Mouse (Mus musculus): ENCODE measurements around the gene Lrrc45. TPM values are rescaled to one million over a fixed set of nuclear protein-coding genes. Genes with fewer than 3 reads are reported as not detected.

Gene Lrrc45
- polyA plus RNA-seq, 1 experiment from 2014 or later: 44.9 TPM

DNA sequence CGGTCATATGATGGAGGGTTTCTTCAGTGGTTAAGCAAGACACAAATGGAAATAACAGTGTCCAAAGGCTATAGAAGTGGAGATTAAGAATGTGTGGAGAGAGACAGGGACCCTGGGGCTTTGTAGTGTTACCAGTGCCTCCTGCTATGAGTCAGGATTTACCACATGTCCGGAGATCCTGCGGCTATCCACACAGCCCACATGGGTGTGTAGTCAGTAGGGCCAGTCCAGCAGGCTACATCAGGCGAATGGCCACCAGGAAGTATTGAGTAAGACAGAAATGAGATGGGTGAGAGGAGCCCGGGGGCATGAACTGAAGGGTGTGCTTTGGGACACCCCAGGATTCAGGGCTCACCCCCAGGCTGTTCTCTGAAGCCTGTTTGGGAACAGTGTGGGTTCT, 31.0 kb upstream of the Lrrc45 start:
- H3K9ac ChIP-seq (ENCODE audit: low read length): no peak overlapping the region
- H3K9me3 ChIP-seq (ENCODE audit: control insufficient read depth, low read length): no peaks in the 10 kb centered on the region
- no peak overlapping the region for H3K4me2 ChIP-seq (ENCODE audit: low read length)
- H3K27me3 ChIP-seq (replicated peaks; ENCODE audit: control insufficient read depth, insufficient read depth, low read length): no peaks in the 10 kb centered on the region
- H3K36me3 ChIP-seq (ENCODE audit: control insufficient read depth, insufficient read depth, low read length): peaks cover 64% of the 10 kb centered on the region
- H3K4me1 ChIP-seq (replicated peaks; ENCODE audit: control insufficient read depth, insufficient read depth, low read length): no peaks in the 10 kb centered on the region
- DNase-seq (ENCODE audit: low spot score) (no peak), ATAC-seq (replicated peaks; ENCODE audit: low FRiP score, low TSS enrichment, low read depth) (no peak)
- no peak overlapping the region for H3K27ac ChIP-seq (ENCODE audit: low read depth)
- no peak overlapping the region for H3K4me3 ChIP-seq (ENCODE audit: low read depth, low read length)
- 86% methylated on average over 5 of the region's 5 CpGs for WGBS

DNA sequence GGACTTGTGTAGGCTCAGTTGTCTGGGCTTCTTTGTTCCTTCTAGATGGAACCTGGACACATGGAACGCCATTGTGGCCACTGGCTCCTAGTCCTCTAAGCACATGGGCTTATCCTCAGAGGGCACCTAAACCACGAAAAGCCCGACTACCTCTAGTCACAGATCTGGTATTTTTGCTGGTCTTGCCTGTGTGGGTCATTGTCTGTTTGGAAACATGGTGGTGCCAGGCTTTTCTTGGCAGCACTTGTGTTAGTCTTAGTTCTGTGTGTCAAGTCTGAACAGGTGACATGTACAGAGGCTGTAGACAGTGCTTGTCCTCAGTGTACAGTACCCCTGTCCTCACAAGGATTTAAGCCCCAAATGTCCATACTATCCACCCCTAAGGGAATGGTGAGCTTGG, 30.2 kb upstream of the Lrrc45 start:
- H3K27me3 ChIP-seq (replicated peaks; ENCODE audit: control insufficient read depth, insufficient read depth, low read length): no peaks in the 10 kb centered on the region
- no peaks in the 10 kb centered on the region for H3K4me1 ChIP-seq (replicated peaks; ENCODE audit: control insufficient read depth, insufficient read depth, low read length)
- H3K27ac ChIP-seq (ENCODE audit: low read depth): no peak overlapping the region
- DNase-seq (ENCODE audit: low spot score) (no peak), ATAC-seq (replicated peaks; ENCODE audit: low FRiP score, low TSS enrichment, low read depth) (no peak)
- no peak overlapping the region for H3K4me3 ChIP-seq (ENCODE audit: low read depth, low read length)
- H3K4me2 ChIP-seq (ENCODE audit: low read length): no peak overlapping the region
- no peak overlapping the region for H3K9ac ChIP-seq (ENCODE audit: low read length)
- 94% methylated on average over 3 of the region's 3 CpGs for WGBS
- H3K36me3 ChIP-seq (ENCODE audit: control insufficient read depth, insufficient read depth, low read length): peaks cover 59% of the 10 kb centered on the region
- no peaks in the 10 kb centered on the region for H3K9me3 ChIP-seq (ENCODE audit: control insufficient read depth, low read length)

DNA sequence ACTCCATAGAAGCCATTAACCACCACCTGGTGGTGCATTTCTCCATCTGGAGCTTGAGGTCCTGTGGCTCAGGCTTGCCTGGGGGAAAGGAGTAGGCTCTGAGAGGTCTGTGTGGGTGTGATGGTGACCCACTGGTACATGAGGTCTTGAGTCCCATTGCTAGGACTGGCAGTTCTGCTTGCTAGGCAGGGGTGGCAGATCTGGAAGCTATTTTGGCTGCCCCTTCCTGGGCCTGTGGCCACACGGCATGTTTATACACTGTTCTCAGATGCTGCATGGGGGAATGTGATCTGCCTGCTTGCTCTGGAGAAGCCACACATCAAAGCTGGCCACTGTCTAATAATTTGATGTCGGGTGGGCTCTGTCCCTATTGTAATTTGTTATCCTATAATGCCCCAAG, 29.6 kb upstream of the Lrrc45 start:
- Histone ChIP-seq H3K4me1 (replicated peaks; ENCODE audit: control insufficient read depth, insufficient read depth, low read length) (no peaks in the 10 kb centered on the region), H3K4me2 (ENCODE audit: low read length) (no peak overlapping the region), H3K36me3 (ENCODE audit: control insufficient read depth, insufficient read depth, low read length) (peaks cover 59% of the 10 kb centered on the region), H3K4me3 (ENCODE audit: low read depth, low read length) (no peak overlapping the region), H3K9ac (ENCODE audit: low read length) (no peak overlapping the region), H3K27ac (ENCODE audit: low read depth) (no peak overlapping the region), H3K27me3 (replicated peaks; ENCODE audit: control insufficient read depth, insufficient read depth, low read length) (no peaks in the 10 kb centered on the region), H3K9me3 (ENCODE audit: control insufficient read depth, low read length) (no peaks in the 10 kb centered on the region)
- DNase-seq (ENCODE audit: low spot score): no peak
- no peak for ATAC-seq (replicated peaks; ENCODE audit: low FRiP score, low TSS enrichment, low read depth)
- whole genome bisulfite sequencing: 87% methylated on average over 2 of the region's 2 CpGs

DNA sequence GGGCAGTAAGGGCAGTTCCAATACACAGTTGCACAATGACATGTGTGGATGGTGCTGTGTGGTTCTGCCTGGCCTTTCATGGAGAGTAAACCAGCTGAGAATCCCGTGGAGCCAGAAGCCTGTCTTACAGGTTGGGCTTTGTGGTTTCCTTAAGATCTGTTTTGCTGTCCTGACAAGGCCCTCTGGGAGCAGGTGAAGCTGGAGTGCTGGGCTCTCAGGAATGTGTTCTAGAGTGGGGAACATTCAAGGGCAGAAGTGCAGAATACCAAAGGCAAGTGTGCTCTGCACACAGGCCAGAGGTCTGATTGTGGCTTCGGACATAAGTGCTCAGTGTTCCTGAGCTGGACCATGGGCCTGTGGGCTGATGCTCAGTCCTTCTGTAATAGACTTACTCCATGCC, 29.1 kb upstream of the Lrrc45 start:
- no peak overlapping the region for H3K27ac ChIP-seq (ENCODE audit: low read depth)
- peaks cover 58% of the 10 kb centered on the region for H3K36me3 ChIP-seq (ENCODE audit: control insufficient read depth, insufficient read depth, low read length)

DNA sequence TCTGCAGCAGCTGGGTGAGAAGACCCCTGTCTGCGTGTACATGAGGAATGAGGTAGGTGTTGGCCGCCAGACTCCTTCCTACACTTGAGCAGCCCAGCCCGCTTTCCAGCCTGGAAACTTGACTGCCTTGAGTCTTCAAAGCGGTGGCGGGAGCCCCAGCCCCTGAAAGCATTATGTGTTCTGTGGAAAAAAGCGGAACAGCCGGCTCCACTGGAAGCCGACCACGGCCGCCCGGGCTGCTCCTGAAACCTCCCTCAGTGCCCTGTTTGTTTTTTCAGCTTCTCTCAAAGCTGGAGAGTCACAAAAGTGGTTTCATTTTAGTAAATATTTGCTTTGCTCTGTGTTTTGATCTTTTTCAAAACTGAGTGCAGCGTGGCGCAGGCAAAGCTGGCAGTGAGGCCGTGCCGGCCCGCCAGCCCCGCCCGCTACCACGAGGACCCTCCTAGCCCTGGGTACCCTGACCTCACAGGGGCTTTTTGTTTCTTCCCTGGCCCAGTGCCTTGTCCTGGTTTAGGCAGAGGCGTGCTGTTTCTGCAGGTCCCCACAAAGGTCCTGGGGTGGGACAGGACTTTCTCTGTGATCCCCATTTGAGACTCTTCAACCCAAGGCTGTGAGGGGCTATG, 27.0 kb upstream of the Lrrc45 start:
- peaks cover 57% of the 10 kb centered on the region for H3K36me3 ChIP-seq (ENCODE audit: control insufficient read depth, insufficient read depth, low read length)
- ATAC-seq (replicated peaks; ENCODE audit: low FRiP score, low TSS enrichment, low read depth): no peak
- no peak overlapping the region for H3K4me3 ChIP-seq (ENCODE audit: low read depth, low read length)
- H3K9ac ChIP-seq (ENCODE audit: low read length): no peak overlapping the region
- DNase-seq (ENCODE audit: low spot score): no peak
- H3K9me3 ChIP-seq (ENCODE audit: control insufficient read depth, low read length): no peaks in the 10 kb centered on the region
- H3K27me3 ChIP-seq (replicated peaks; ENCODE audit: control insufficient read depth, insufficient read depth, low read length): no peaks in the 10 kb centered on the region
- no peak overlapping the region for H3K27ac ChIP-seq (ENCODE audit: low read depth)
- 79% methylated on average over 20 of the region's 20 CpGs for WGBS
- no peak overlapping the region for H3K4me2 ChIP-seq (ENCODE audit: low read length)
- H3K4me1 ChIP-seq (replicated peaks; ENCODE audit: control insufficient read depth, insufficient read depth, low read length): no peaks in the 10 kb centered on the region

More for the DNA sequence above, 29.1 kb upstream of the Lrrc45 start:
- Histone ChIP-seq H3K4me1 (replicated peaks; ENCODE audit: control insufficient read depth, insufficient read depth, low read length) (no peaks in the 10 kb centered on the region), H3K9ac (ENCODE audit: low read length) (no peak overlapping the region), H3K9me3 (ENCODE audit: control insufficient read depth, low read length) (no peaks in the 10 kb centered on the region), H3K4me2 (ENCODE audit: low read length) (no peak overlapping the region), H3K27me3 (replicated peaks; ENCODE audit: control insufficient read depth, insufficient read depth, low read length) (no peaks in the 10 kb centered on the region), H3K4me3 (ENCODE audit: low read depth, low read length) (no peak overlapping the region)
- no peak for ATAC-seq (replicated peaks; ENCODE audit: low FRiP score, low TSS enrichment, low read depth)
- no peak for DNase-seq (ENCODE audit: low spot score)
- WGBS: 87% methylated on average over 2 of the region's 2 CpGs

DNA sequence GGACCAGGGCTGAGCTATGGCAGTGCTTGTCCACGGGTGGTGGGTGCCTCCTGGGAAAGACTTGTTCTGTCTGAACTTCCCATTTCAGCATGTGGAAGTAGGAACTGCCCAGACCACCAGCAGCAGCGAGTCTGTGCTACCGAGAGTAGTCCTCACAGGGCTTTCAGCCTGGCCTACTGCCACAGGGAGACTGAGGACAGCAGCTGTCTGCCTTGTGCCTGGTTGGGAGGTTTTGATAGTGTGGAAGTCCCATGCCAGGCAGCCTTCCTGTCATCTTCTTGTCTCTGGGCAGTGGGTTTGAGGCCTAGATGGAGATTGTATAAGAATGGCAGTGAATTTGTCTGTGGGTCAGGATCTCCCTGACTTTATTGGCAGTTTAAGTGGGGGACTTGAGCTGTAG, 24.4 kb upstream of the Lrrc45 start:
- H3K9ac ChIP-seq (ENCODE audit: low read length): no peak overlapping the region
- H3K27me3 ChIP-seq (replicated peaks; ENCODE audit: control insufficient read depth, insufficient read depth, low read length): no peaks in the 10 kb centered on the region
- H3K36me3 ChIP-seq (ENCODE audit: control insufficient read depth, insufficient read depth, low read length): peaks cover 53% of the 10 kb centered on the region
- no peak for DNase-seq (ENCODE audit: low spot score)
- H3K4me3 ChIP-seq (ENCODE audit: low read depth, low read length): no peak overlapping the region
- no peak overlapping the region for H3K27ac ChIP-seq (ENCODE audit: low read depth)
- no peaks in the 10 kb centered on the region for H3K9me3 ChIP-seq (ENCODE audit: control insufficient read depth, low read length)
- WGBS: 84% methylated on average over 3 of the region's 3 CpGs
- no peaks in the 10 kb centered on the region for H3K4me1 ChIP-seq (replicated peaks; ENCODE audit: control insufficient read depth, insufficient read depth, low read length)
- no peak overlapping the region for H3K4me2 ChIP-seq (ENCODE audit: low read length)
- ATAC-seq (replicated peaks; ENCODE audit: low FRiP score, low TSS enrichment, low read depth): no peak

DNA sequence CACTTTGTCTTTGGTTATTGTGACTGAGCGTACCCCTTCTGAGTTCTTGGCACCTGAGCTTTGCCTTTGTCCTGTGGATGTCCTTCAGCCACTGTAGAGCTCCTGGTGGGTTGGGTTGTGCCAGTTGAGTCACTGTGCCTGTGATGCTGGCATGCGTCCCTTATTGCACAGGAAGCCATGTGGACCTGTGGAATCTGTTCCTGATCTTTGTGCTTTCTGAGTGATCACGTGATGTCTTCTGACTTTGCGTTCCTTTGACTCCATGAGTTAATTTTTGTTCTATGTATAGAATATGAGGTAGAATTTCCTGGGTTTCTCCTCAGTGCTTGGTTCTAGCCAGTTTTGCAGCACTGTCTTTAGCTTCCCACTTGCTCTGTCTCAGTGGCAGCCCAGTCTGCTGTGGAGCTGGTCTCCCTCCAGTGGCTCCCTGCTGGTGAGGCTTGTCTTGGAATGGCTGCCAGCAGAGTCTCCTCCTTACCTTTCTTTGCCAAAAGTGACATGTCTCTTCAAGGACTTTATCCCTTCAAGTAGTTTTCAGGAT, 21.2 kb upstream of the Lrrc45 start:
- DNase-seq (ENCODE audit: low spot score) (no peak), ATAC-seq (replicated peaks; ENCODE audit: low FRiP score, low TSS enrichment, low read depth) (no peak)
- no peaks in the 10 kb centered on the region for H3K27me3 ChIP-seq (replicated peaks; ENCODE audit: control insufficient read depth, insufficient read depth, low read length)
- H3K4me2 ChIP-seq (ENCODE audit: low read length): no peak overlapping the region
- peaks cover 9% of the 10 kb centered on the region for H3K4me1 ChIP-seq (replicated peaks; ENCODE audit: control insufficient read depth, insufficient read depth, low read length)
- no peak overlapping the region for H3K9ac ChIP-seq (ENCODE audit: low read length)
- peaks cover 45% of the 10 kb centered on the region for H3K36me3 ChIP-seq (ENCODE audit: control insufficient read depth, insufficient read depth, low read length)
- H3K27ac ChIP-seq (ENCODE audit: low read depth): no peak overlapping the region
- H3K9me3 ChIP-seq (ENCODE audit: control insufficient read depth, low read length): no peaks in the 10 kb centered on the region
- H3K4me3 ChIP-seq (ENCODE audit: low read depth, low read length): no peak overlapping the region
- 94% methylated on average over 4 of the region's 4 CpGs for WGBS

DNA sequence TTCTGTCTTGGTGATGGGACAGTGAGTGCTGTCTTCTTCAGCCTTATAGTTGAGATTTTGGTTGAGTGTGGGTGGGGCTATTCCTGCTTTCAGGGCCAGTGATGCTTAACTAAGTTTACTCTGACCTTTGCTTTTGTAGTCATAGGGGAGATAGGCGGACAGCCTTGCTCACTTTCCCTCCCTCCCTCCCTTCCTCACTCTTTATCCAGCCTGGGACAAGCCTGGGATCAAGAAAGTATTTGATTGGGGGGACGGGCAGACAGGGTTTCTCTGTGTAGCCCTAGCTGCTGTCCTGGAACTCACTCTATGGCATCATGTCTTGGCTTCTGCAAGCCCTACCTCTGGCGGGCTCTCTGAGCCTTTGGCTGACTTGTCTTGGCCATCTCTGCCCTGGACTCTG, 20.3 kb upstream of the Lrrc45 start:
- no peak overlapping the region for H3K4me2 ChIP-seq (ENCODE audit: low read length)
- no peaks in the 10 kb centered on the region for H3K9me3 ChIP-seq (ENCODE audit: control insufficient read depth, low read length)
- no peak overlapping the region for H3K9ac ChIP-seq (ENCODE audit: low read length)
- no peak overlapping the region for H3K27ac ChIP-seq (ENCODE audit: low read depth)
- peaks cover 9% of the 10 kb centered on the region for H3K4me1 ChIP-seq (replicated peaks; ENCODE audit: control insufficient read depth, insufficient read depth, low read length)
- H3K27me3 ChIP-seq (replicated peaks; ENCODE audit: control insufficient read depth, insufficient read depth, low read length): no peaks in the 10 kb centered on the region
- peaks cover 42% of the 10 kb centered on the region for H3K36me3 ChIP-seq (ENCODE audit: control insufficient read depth, insufficient read depth, low read length)
- ATAC-seq (replicated peaks; ENCODE audit: low FRiP score, low TSS enrichment, low read depth) (no peak), DNase-seq (ENCODE audit: low spot score) (no peak)
- 78% methylated on average over 3 of the region's 3 CpGs for WGBS
- no peak overlapping the region for H3K4me3 ChIP-seq (ENCODE audit: low read depth, low read length)

DNA sequence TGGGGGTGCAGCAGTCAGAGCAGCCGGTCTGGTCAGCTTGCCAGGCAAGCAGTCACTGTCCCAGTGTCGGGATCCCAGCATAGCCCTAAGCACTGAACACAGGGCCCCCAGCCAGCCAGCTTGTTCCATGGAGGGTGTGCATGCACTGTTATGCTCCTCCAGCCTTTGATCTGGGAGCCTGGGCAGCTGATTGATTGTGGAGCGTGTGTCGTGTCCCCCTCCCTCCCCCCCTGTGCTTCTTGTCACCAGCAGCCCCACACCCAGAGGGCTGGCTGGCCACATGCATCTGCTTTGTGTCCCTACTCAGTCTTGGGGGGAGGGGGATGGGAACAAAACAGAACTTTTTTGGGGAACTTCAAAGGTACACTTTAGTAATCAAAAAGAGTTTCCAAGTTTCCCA, 18.5 kb upstream of the Lrrc45 start:
- no peak overlapping the region for H3K9ac ChIP-seq (ENCODE audit: low read length)
- WGBS: 17% methylated on average over 3 of the region's 4 CpGs

More for the DNA sequence above, 18.5 kb upstream of the Lrrc45 start:
- no peak for DNase-seq (ENCODE audit: low spot score)
- no peak overlapping the region for H3K4me2 ChIP-seq (ENCODE audit: low read length)
- ATAC-seq (replicated peaks; ENCODE audit: low FRiP score, low TSS enrichment, low read depth): no peak
- H3K36me3 ChIP-seq (ENCODE audit: control insufficient read depth, insufficient read depth, low read length): peaks cover 30% of the 10 kb centered on the region
- H3K4me3 ChIP-seq (ENCODE audit: low read depth, low read length): no peak overlapping the region
- H3K4me1 ChIP-seq (replicated peaks; ENCODE audit: control insufficient read depth, insufficient read depth, low read length): peaks cover 9% of the 10 kb centered on the region
- peak overlapping the region; percentile 14; the same call in 1 of the 2 replicates for H3K27ac ChIP-seq (ENCODE audit: low read depth)
- H3K27me3 ChIP-seq (replicated peaks; ENCODE audit: control insufficient read depth, insufficient read depth, low read length): no peaks in the 10 kb centered on the region
- no peaks in the 10 kb centered on the region for H3K9me3 ChIP-seq (ENCODE audit: control insufficient read depth, low read length)
